In genomic region chr16:31724121-31724520, GRCm38 (mm10) we compare ENCODE assay signal across 8 mouse cellular contexts.
DNase-seq lines count a peak whose midpoint lies in the region; ATAC-seq and TF ChIP-seq lines count a peak whose summit lies in the region.

No protein-coding gene starts in this region.

- no peak overlapping the region for H3K27ac ChIP-seq in intestine, postnatal 0 days (ENCODE audit: low read depth, low read length)
- H3K27ac ChIP-seq in intestine, embryonic 15.5 days: no peak overlapping the region
- no peak overlapping the region for H3K27ac ChIP-seq in hindbrain, postnatal 0 days

- no peak for ATAC-seq in intestine, postnatal 0 days
- ATAC-seq in intestine, embryonic 15.5 days: no peak
- no peak for ATAC-seq in hindbrain, postnatal 0 days
- ATAC-seq in erythroid progenitor cell, adult 5-6 weeks (replicated peaks; ENCODE audit: low FRiP score, poor library complexity, severe bottlenecking): no peak

- WGBS in intestine, postnatal 0 days: 9% methylated on average over 1 of the region's 1 CpGs
- WGBS in intestine, embryonic 15.5 days: 6% methylated on average over 1 of the region's 1 CpGs
- 24% methylated on average over 1 of the region's 1 CpGs for WGBS in hindbrain, postnatal 0 days

- DNase-seq in A20 (ENCODE audit: low read depth, low spot score) (peak; percentile 60), MEL-GATA-1-ER (ENCODE audit: extremely low read depth, low read depth) (peak; percentile 39)
- peak; percentile 70 for DNase-seq in hindbrain, postnatal 0 days (ENCODE audit: low spot score)
- DNase-seq in right cerebral cortex, postnatal 14 days: no peak
- no peak for DNase-seq in ovary, postnatal 36 days (ENCODE audit: low spot score)

- no peak overlapping the region for H3K4me2 ChIP-seq in intestine, postnatal 0 days (replicated peaks; ENCODE audit: low read depth)
- no peak overlapping the region for H3K4me2 ChIP-seq in intestine, embryonic 15.5 days (replicated peaks)
- no peak overlapping the region for H3K4me2 ChIP-seq in hindbrain, postnatal 0 days (ENCODE audit: low read depth, low read length)

- H3K36me3 ChIP-seq in intestine, postnatal 0 days (ENCODE audit: control insufficient read depth, insufficient read depth): no peaks in the 10 kb centered on the region
- H3K36me3 ChIP-seq in intestine, embryonic 15.5 days: no peaks in the 10 kb centered on the region
- H3K36me3 ChIP-seq in hindbrain, postnatal 0 days (ENCODE audit: insufficient read depth, low read length): no peaks in the 10 kb centered on the region

- H3K27me3 ChIP-seq in intestine, postnatal 0 days (replicated peaks; ENCODE audit: control insufficient read depth, insufficient read depth, low read length): no peaks in the 10 kb centered on the region
- no peaks in the 10 kb centered on the region for H3K27me3 ChIP-seq in intestine, embryonic 15.5 days (replicated peaks)
- no peaks in the 10 kb centered on the region for H3K27me3 ChIP-seq in hindbrain, postnatal 0 days (ENCODE audit: insufficient read depth, low read length)

- H3K4me3 ChIP-seq in intestine, postnatal 0 days (ENCODE audit: low read depth, low read length): no peak overlapping the region
- no peak overlapping the region for H3K4me3 ChIP-seq in intestine, embryonic 15.5 days (replicated peaks)
- no peak overlapping the region for H3K4me3 ChIP-seq in hindbrain, postnatal 0 days (ENCODE audit: low read length)

- H3K4me1 ChIP-seq in intestine, postnatal 0 days (replicated peaks; ENCODE audit: control insufficient read depth, insufficient read depth, low read length): no peaks in the 10 kb centered on the region
- no peaks in the 10 kb centered on the region for H3K4me1 ChIP-seq in intestine, embryonic 15.5 days (replicated peaks)
- H3K4me1 ChIP-seq in hindbrain, postnatal 0 days (ENCODE audit: insufficient read depth, low read length): no peaks in the 10 kb centered on the region

- TF ChIP-seq CTCF in intestine, postnatal 0 days (IDR thresholded peaks at IDR 0.05; ENCODE audit: low read depth): peak; percentile 74
- TF ChIP-seq CTCF in hindbrain, postnatal 0 days (IDR thresholded peaks at IDR 0.05; ENCODE audit: low read depth): peak; percentile 69

- no peaks in the 10 kb centered on the region for H3K9me3 ChIP-seq in intestine, postnatal 0 days (ENCODE audit: control insufficient read depth)
- no peaks in the 10 kb centered on the region for H3K9me3 ChIP-seq in intestine, embryonic 15.5 days
- H3K9me3 ChIP-seq in hindbrain, postnatal 0 days (ENCODE audit: low read length): no peaks in the 10 kb centered on the region

- no peak overlapping the region for H3K9ac ChIP-seq in intestine, postnatal 0 days (ENCODE audit: low read depth, low read length)
- H3K9ac ChIP-seq in intestine, embryonic 15.5 days: no peak overlapping the region
- no peak overlapping the region for H3K9ac ChIP-seq in hindbrain, postnatal 0 days (replicated peaks; ENCODE audit: low read length)

Comparison
In these comparisons a context has a peak if more than half of its experiments do, and no peak if none do; other contexts are left out.
1. DNase-seq: peak in A20 (single experiment), MEL-GATA-1-ER (single experiment) and hindbrain, postnatal 0 days (single experiment); none in right cerebral cortex, postnatal 14 days (single experiment) and ovary, postnatal 36 days (single experiment).